Mouse (Mus musculus): Measurements from ENCODE around the gene Tbc1d10a.
A peak's percentile ranks its signal among the peaks of the same experiment; 100 is the strongest.
"Not testable (repeated sequence)": the region's sequence is repeated elsewhere in the genome, so short reads cannot be mapped to it uniquely, and the experiment has no call there.

Tbc1d10a gene

GRCm38 (mm10) chr11:4183511-4183910 lies 3.1 kb upstream of the Tbc1d10a start:
- no peak for DNase-seq (ENCODE audit: low read depth in 1 of 2, low spot score in 2 of 2)

GRCm38 (mm10) chr11:4184251-4184952 lies 2.2 kb upstream of the Tbc1d10a start:
- DNase-seq (ENCODE audit: low read depth in 1 of 2, low spot score in 2 of 2) = no peak

GRCm38 (mm10) chr11:4185480-4185879 lies 1.1 kb upstream of the Tbc1d10a start:
- DNase-seq (ENCODE audit: low read depth in 1 of 2, low spot score in 2 of 2) = not testable (repeated sequence)

- no peak for DNase-seq (ENCODE audit: low read depth in 1 of 2, low spot score in 2 of 2)
Measured at GRCm38 (mm10) chr11:4187318-4187700, 720 bp downstream of the Tbc1d10a start.

- no peak for DNase-seq (ENCODE audit: low read depth in 1 of 2, low spot score in 2 of 2)
Measured at GRCm38 (mm10) chr11:4189182-4189581, 2.6 kb downstream of the Tbc1d10a start.

- no peak for DNase-seq (ENCODE audit: low read depth in 1 of 2, low spot score in 2 of 2)
Measured at GRCm38 (mm10) chr11:4190677-4191076, 4.1 kb downstream of the Tbc1d10a start.

- no peak for DNase-seq (ENCODE audit: low read depth in 1 of 2, low spot score in 2 of 2)
Measured at GRCm38 (mm10) chr11:4192757-4193156, 6.2 kb downstream of the Tbc1d10a start.

GRCm38 (mm10) chr11:4193420-4193819 lies 6.8 kb downstream of the Tbc1d10a start:
- DNase-seq (ENCODE audit: low read depth in 1 of 2, low spot score in 2 of 2) = no peak

GRCm38 (mm10) chr11:4195597-4196031 lies 9.0 kb downstream of the Tbc1d10a start:
- peak; percentile 59 to 66 for DNase-seq (ENCODE audit: low read depth in 1 of 2, low spot score in 2 of 2)

- DNase-seq (ENCODE audit: low read depth in 1 of 2, low spot score in 2 of 2) = no peak
Measured at GRCm38 (mm10) chr11:4196636-4197035, 10.0 kb downstream of the Tbc1d10a start.

- DNase-seq (ENCODE audit: low read depth in 1 of 2, low spot score in 2 of 2) = no peak
Measured at GRCm38 (mm10) chr11:4197691-4198090, 11.1 kb downstream of the Tbc1d10a start.

- DNase-seq (ENCODE audit: low read depth in 1 of 2, low spot score in 2 of 2) = no peak
Measured at GRCm38 (mm10) chr11:4201981-4202700, 15.6 kb downstream of the Tbc1d10a start.

GRCm38 (mm10) chr11:4202995-4203704 lies 16.6 kb downstream of the Tbc1d10a start:
- DNase-seq (ENCODE audit: low read depth in 1 of 2, low spot score in 2 of 2) = no peak

GRCm38 (mm10) chr11:4203705-4204074 lies 17.1 kb downstream of the Tbc1d10a start:
- DNase-seq (ENCODE audit: low read depth in 1 of 2, low spot score in 2 of 2) = no peak

GRCm38 (mm10) chr11:4205097-4205655 lies 18.6 kb downstream of the Tbc1d10a start:
- DNase-seq (ENCODE audit: low read depth in 1 of 2, low spot score in 2 of 2) = no peak

GRCm38 (mm10) chr11:4205951-4206350 lies 19.4 kb downstream of the Tbc1d10a start:
- DNase-seq (ENCODE audit: low read depth in 1 of 2, low spot score in 2 of 2) = no peak

GRCm38 (mm10) chr11:4206563-4206962 lies 20.0 kb downstream of the Tbc1d10a start:
- DNase-seq (ENCODE audit: low read depth in 1 of 2, low spot score in 2 of 2) = no peak

GRCm38 (mm10) chr11:4207655-4208054 lies 21.1 kb downstream of the Tbc1d10a start:
- DNase-seq (ENCODE audit: low read depth in 1 of 2, low spot score in 2 of 2) = no peak

- DNase-seq (ENCODE audit: low read depth in 1 of 2, low spot score in 2 of 2) = no peak
Measured at GRCm38 (mm10) chr11:4209556-4209955, 23.0 kb downstream of the Tbc1d10a start.

GRCm38 (mm10) chr11:4210786-4211185 lies 24.2 kb downstream of the Tbc1d10a start:
- DNase-seq (ENCODE audit: low read depth in 1 of 2, low spot score in 2 of 2) = no peak

- DNase-seq (ENCODE audit: low read depth in 1 of 2, low spot score in 2 of 2) = no peak
Measured at GRCm38 (mm10) chr11:4213107-4213506, 26.5 kb downstream of the Tbc1d10a start.

- no peak for DNase-seq (ENCODE audit: low read depth in 1 of 2, low spot score in 2 of 2)
Measured at GRCm38 (mm10) chr11:4214572-4214971, 28.0 kb downstream of the Tbc1d10a start.
